Mouse (Mus musculus) midbrain, embryonic 13.5 days (tissue): ENCODE results near the gene Fbh1. TPM values are rescaled to one million over a fixed set of nuclear protein-coding genes. Genes with fewer than 3 reads are reported as not detected.
"Not testable (repeated sequence)": the region's sequence is repeated elsewhere in the genome, so short reads cannot be mapped to it uniquely, and the experiment has no call there.

Source experiments
- ATAC-seq: fragments of 200-750 bp; cut with Nextera tagmentation; 2 replicates; pipeline ENCODE4 v1.8.0; 2017; ENCODE audit warnings: mild to moderate bottlenecking, moderate TSS enrichment, moderate library complexity
- H3K27ac ChIP-seq: fragments of 300-500 bp; sonication (generic); 2 replicates; pipeline ENCODE4 v1.5.1; 2015; ENCODE audit warnings: inconsistent platforms, mild to moderate bottlenecking, moderate library complexity
- H3K27me3 ChIP-seq: fragments of 300-500 bp; sonication (generic); 2 replicates; pipeline ENCODE4 v1.6.1; 2015; ENCODE audit warnings: mild to moderate bottlenecking, inconsistent platforms
- H3K36me3 ChIP-seq: fragments of 300-500 bp; sonication (generic); 2 replicates; pipeline ENCODE4 v1.6.1; 2015; ENCODE audit warnings: mild to moderate bottlenecking, inconsistent platforms
- H3K4me1 ChIP-seq: fragments of 300-500 bp; sonication (generic); replicated peaks from 2 replicates; pipeline ENCODE4 v1.6.1; 2015; ENCODE audit warnings: inconsistent platforms
- H3K4me2 ChIP-seq: fragments of 300-500 bp; sonication (generic); replicated peaks from 2 replicates; pipeline ENCODE4 v1.6.1; 2015; ENCODE audit warnings: moderate library complexity, mild to moderate bottlenecking, inconsistent platforms
- H3K4me3 ChIP-seq: fragments of 300-500 bp; sonication (generic); replicated peaks from 2 replicates; pipeline ENCODE4 v1.5.1; 2015; ENCODE audit warnings: mild to moderate bottlenecking, inconsistent platforms
- H3K9ac ChIP-seq: fragments of 300-500 bp; sonication (generic); replicated peaks from 2 replicates; pipeline ENCODE4 v1.6.1; 2015; ENCODE audit warnings: mild to moderate bottlenecking, inconsistent platforms
- H3K9me3 ChIP-seq: fragments of 300-500 bp; sonication (generic); 2 replicates; pipeline ENCODE4 v1.6.1; 2016; ENCODE audit warnings: mild to moderate bottlenecking, inconsistent platforms
- WGBS: fragments of 180-500 bp; shearing (Covaris S2); methylation state at CpG from one replicate; pipeline ENCODE4 v1.1.7; 2015; 5-methylcytosine and 5-hydroxymethylcytosine counted together
- polyA plus RNA-seq: library from polyadenylated mRNA; unstranded; fragments of >200 nt; fragmentation: Nextera tagmentation; extraction: Ambion mirVana; gene quantifications from 2 replicates; pipeline ENCODE4 v1.2.1, GENCODE M21; 2015

Fbh1 gene
- polyA plus RNA-seq, 1 experiment from 2014 or later: 132 TPM

GRCm38 (mm10) chr2:11713021-11713420, 64.4 kb downstream of the Fbh1 start:
- H3K9me3 ChIP-seq: no peaks in the 10 kb centered on the region
- no peaks in the 10 kb centered on the region for H3K36me3 ChIP-seq
- H3K27me3 ChIP-seq: peaks cover 2% of the 10 kb centered on the region
- no peak overlapping the region for H3K4me3 ChIP-seq
- H3K4me1 ChIP-seq: no peaks in the 10 kb centered on the region
- H3K27ac ChIP-seq: no peak overlapping the region
- WGBS: 79% methylated on average over 3 of the region's 3 CpGs
- no peak for ATAC-seq
- H3K9ac ChIP-seq: no peak overlapping the region
- H3K4me2 ChIP-seq: no peak overlapping the region

GRCm38 (mm10) chr2:11712483-11712990, 64.8 kb downstream of the Fbh1 start:
- H3K4me2 ChIP-seq: no peak overlapping the region
- H3K9ac ChIP-seq: no peak overlapping the region
- no peaks in the 10 kb centered on the region for H3K9me3 ChIP-seq
- H3K4me3 ChIP-seq: no peak overlapping the region
- H3K4me1 ChIP-seq: no peaks in the 10 kb centered on the region
- H3K27me3 ChIP-seq: peaks cover 7% of the 10 kb centered on the region
- no peak overlapping the region for H3K27ac ChIP-seq
- H3K36me3 ChIP-seq: no peaks in the 10 kb centered on the region
- no peak for ATAC-seq
- 88% methylated on average over 6 of the region's 6 CpGs for WGBS

GRCm38 (mm10) chr2:11710101-11710500, 67.3 kb downstream of the Fbh1 start:
- not testable (repeated sequence) for H3K27ac ChIP-seq, H3K9ac ChIP-seq, H3K4me2 ChIP-seq, ATAC-seq, H3K4me3 ChIP-seq, H3K36me3 ChIP-seq, H3K9me3 ChIP-seq
- peaks cover 16% of the 10 kb centered on the region for H3K4me1 ChIP-seq
- H3K27me3 ChIP-seq: peaks cover 27% of the 10 kb centered on the region
- 59% methylated on average over 4 of the region's 4 CpGs for WGBS

- WGBS: 86% methylated on average over 5 of the region's 5 CpGs
- ATAC-seq: no peak
- Histone ChIP-seq H3K4me1 (peaks cover 18% of the 10 kb centered on the region), H3K4me2 (no peak overlapping the region), H3K36me3 (no peaks in the 10 kb centered on the region), H3K27me3 (peaks cover 40% of the 10 kb centered on the region), H3K27ac (no peak overlapping the region), H3K9me3 (no peaks in the 10 kb centered on the region), H3K9ac (no peak overlapping the region), H3K4me3 (no peak overlapping the region)
Measured at GRCm38 (mm10) chr2:11708538-11708937, 68.8 kb downstream of the Fbh1 start.

- WGBS: 41% methylated on average over 6 of the region's 6 CpGs
- Histone ChIP-seq H3K4me3 (peak overlapping the region; percentile 50; the same call in 1 of the 2 replicates), H3K9me3 (no peaks in the 10 kb centered on the region), H3K36me3 (no peaks in the 10 kb centered on the region), H3K4me1 (peaks cover 18% of the 10 kb centered on the region), H3K4me2 (peak overlapping the region; percentile 91), H3K9ac (no peak overlapping the region), H3K27me3 (peaks cover 40% of the 10 kb centered on the region), H3K27ac (no peak overlapping the region)
- ATAC-seq: no peak
Measured at GRCm38 (mm10) chr2:11706746-11707065, 70.7 kb downstream of the Fbh1 start.

- H3K4me2 ChIP-seq: peak overlapping the region; percentile 91
- peaks cover 18% of the 10 kb centered on the region for H3K4me1 ChIP-seq
- H3K27me3 ChIP-seq: peaks cover 40% of the 10 kb centered on the region
- WGBS: 3% methylated on average over 28 of the region's 28 CpGs
- H3K4me3 ChIP-seq: peak overlapping the region; percentile 50
- H3K9ac ChIP-seq: peak overlapping the region; percentile 62
- no peaks in the 10 kb centered on the region for H3K36me3 ChIP-seq
- no peak overlapping the region for H3K27ac ChIP-seq
- H3K9me3 ChIP-seq: no peaks in the 10 kb centered on the region
- ATAC-seq: peak; percentile 71; the same call in 1 of the 2 replicates
Measured at GRCm38 (mm10) chr2:11706030-11706745, 71.2 kb downstream of the Fbh1 start.

GRCm38 (mm10) chr2:11705201-11706025, 72.0 kb downstream of the Fbh1 start, which contains the start of gene Il15ra:
Il15ra (plus strand) TSS chr2:11705290.
- H3K9ac ChIP-seq: peak within 1 kb of the TSS; percentile 62
- H3K36me3 ChIP-seq: no peaks in the 10 kb centered on the region
- H3K27me3 ChIP-seq: peaks cover 40% of the 10 kb centered on the region
- no peaks in the 10 kb centered on the region for H3K9me3 ChIP-seq
- peaks cover 18% of the 10 kb centered on the region for H3K4me1 ChIP-seq
- peak; percentile 84 for ATAC-seq
- WGBS: under 1% methylated on average over 37 of the region's 37 CpGs
- H3K4me2 ChIP-seq: peak within 1 kb of the TSS; percentile 91
- peak within 1 kb of the TSS; percentile 50 for H3K4me3 ChIP-seq
- no peak within 1 kb of the TSS for H3K27ac ChIP-seq

- Histone ChIP-seq H3K4me2 (no peak overlapping the region), H3K27me3 (peaks cover 10% of the 10 kb centered on the region), H3K27ac (no peak overlapping the region), H3K9me3 (no peaks in the 10 kb centered on the region), H3K4me3 (no peak overlapping the region), H3K9ac (no peak overlapping the region), H3K4me1 (no peaks in the 10 kb centered on the region), H3K36me3 (no peaks in the 10 kb centered on the region)
- ATAC-seq: no peak
- WGBS: 79% methylated on average over 2 of the region's 2 CpGs
Measured at GRCm38 (mm10) chr2:11699905-11700304, 77.5 kb downstream of the Fbh1 start.

GRCm38 (mm10) chr2:11698994-11699393, 78.4 kb downstream of the Fbh1 start:
- Histone ChIP-seq H3K9me3 (no peaks in the 10 kb centered on the region), H3K9ac (no peak overlapping the region), H3K27me3 (peaks cover 3% of the 10 kb centered on the region), H3K36me3 (no peaks in the 10 kb centered on the region), H3K27ac (no peak overlapping the region), H3K4me1 (no peaks in the 10 kb centered on the region), H3K4me3 (no peak overlapping the region), H3K4me2 (no peak overlapping the region)
- no peak for ATAC-seq
- WGBS: 62% methylated on average over 5 of the region's 5 CpGs

- H3K36me3 ChIP-seq: no peaks in the 10 kb centered on the region
- no peak overlapping the region for H3K27ac ChIP-seq
- ATAC-seq: no peak
- 76% methylated on average over 2 of the region's 2 CpGs for WGBS
- H3K4me1 ChIP-seq: no peaks in the 10 kb centered on the region
- H3K9ac ChIP-seq: no peak overlapping the region
- H3K27me3 ChIP-seq: no peaks in the 10 kb centered on the region
- no peak overlapping the region for H3K4me3 ChIP-seq
- no peaks in the 10 kb centered on the region for H3K9me3 ChIP-seq
- no peak overlapping the region for H3K4me2 ChIP-seq
Measured at GRCm38 (mm10) chr2:11695867-11696266, 81.5 kb downstream of the Fbh1 start.

- 80% methylated on average over 2 of the region's 2 CpGs for WGBS
- ATAC-seq: no peak
- Histone ChIP-seq H3K4me1 (no peaks in the 10 kb centered on the region), H3K27ac (no peak overlapping the region), H3K9me3 (no peaks in the 10 kb centered on the region), H3K36me3 (no peaks in the 10 kb centered on the region), H3K9ac (no peak overlapping the region), H3K4me2 (no peak overlapping the region), H3K4me3 (no peak overlapping the region), H3K27me3 (no peaks in the 10 kb centered on the region)
Measured at GRCm38 (mm10) chr2:11694104-11694503, 83.3 kb downstream of the Fbh1 start.

- no peak for ATAC-seq
- no peak overlapping the region for H3K4me2 ChIP-seq
- no peaks in the 10 kb centered on the region for H3K9me3 ChIP-seq
- H3K36me3 ChIP-seq: no peaks in the 10 kb centered on the region
- no peak overlapping the region for H3K4me3 ChIP-seq
- H3K9ac ChIP-seq: no peak overlapping the region
- no peaks in the 10 kb centered on the region for H3K27me3 ChIP-seq
- no peaks in the 10 kb centered on the region for H3K4me1 ChIP-seq
- no peak overlapping the region for H3K27ac ChIP-seq
- WGBS: 93% methylated on average over 4 of the region's 4 CpGs
Measured at GRCm38 (mm10) chr2:11693352-11693751, 84.0 kb downstream of the Fbh1 start.
